In genomic region chr3:122800553-122801435, GRCm38 (mm10) we compare ENCODE assay signal across 15 mouse cellular contexts.
A peak's percentile ranks its signal among the peaks of the same experiment; 100 is the strongest.
DNase-seq lines count a peak whose midpoint lies in the region; ATAC-seq lines count a peak whose summit lies in the region.
"Had no signal": no experiment of that assay in that cellular context is flagged by ENCODE, and none has a peak within 500 bp of the region (broad histone marks: within the 10 kb centered on the region; RNA-seq: fewer than 3 reads in every experiment).

No protein-coding gene starts in this region.

- H3K36me3 ChIP-seq in hindbrain, embryonic 11.5 days (ENCODE audit: control insufficient read depth, insufficient read depth, low read length), result no peaks in the 10 kb centered on the region
- H3K36me3 ChIP-seq in hindbrain, embryonic 10.5 days, result peaks cover 34% of the 10 kb centered on the region
- 0 out of 2 replicates have a peak, but pooled peaks cover 4% of the 10 kb centered on the region for H3K36me3 ChIP-seq in midbrain, embryonic 12.5 days
- H3K36me3 ChIP-seq: G1E; liver, embryonic 15.5 days had no signal

- 71% methylated on average over 10 of the region's 10 CpGs for WGBS in hindbrain, embryonic 11.5 days
- 81% methylated on average over 10 of the region's 10 CpGs for WGBS in hindbrain, embryonic 10.5 days
- WGBS in midbrain, embryonic 12.5 days, result 34% methylated on average over 10 of the region's 10 CpGs

- no peak overlapping the region for H3K4me2 ChIP-seq in hindbrain, embryonic 11.5 days (replicated peaks; ENCODE audit: low read depth, low read length)
- 0 out of 2 replicates have a peak overlapping the region, but pooled peaks have one; percentile 3 for H3K4me2 ChIP-seq in midbrain, embryonic 12.5 days (replicated peaks)
- H3K4me2 ChIP-seq: liver, embryonic 15.5 days had no signal

- no peak overlapping the region for H3K4me3 ChIP-seq in hindbrain, embryonic 11.5 days (ENCODE audit: low read depth, low read length)
- no peak overlapping the region for H3K4me3 ChIP-seq in hindbrain, embryonic 10.5 days
- no peak overlapping the region for H3K4me3 ChIP-seq in midbrain, embryonic 12.5 days
- H3K4me3 ChIP-seq: erythroblast, embryonic 14.5 days; liver, embryonic 15.5 days; myocyte had no signal

- no peak for DNase-seq in hindbrain, embryonic 11.5 days (ENCODE audit: low spot score)
- no peak for DNase-seq in hindbrain, embryonic 10.5 days (ENCODE audit: low spot score)
- DNase-seq in retina, postnatal 1 day, result peak; percentile 21
- DNase-seq in retina, embryonic 14.5 days (ENCODE audit: low spot score), result no peak
- no peak for DNase-seq in gastrocnemius, postnatal 25 days
- DNase-seq in ovary, adult 18-20 months (ENCODE audit: low spot score), result no peak
- DNase-seq: cerebellum, postnatal 36 days; heart, postnatal 14 days; kidney, postnatal 25 days had no signal

- no peak overlapping the region for H3K27ac ChIP-seq in hindbrain, embryonic 11.5 days (ENCODE audit: low read depth, low read length)
- H3K27ac ChIP-seq in hindbrain, embryonic 10.5 days, result no peak overlapping the region
- H3K27ac ChIP-seq in midbrain, embryonic 12.5 days (replicated peaks), result peak overlapping the region; percentile 79
- H3K27ac ChIP-seq: liver, embryonic 15.5 days had no signal

- H3K27me3 ChIP-seq in hindbrain, embryonic 11.5 days (ENCODE audit: control insufficient read depth, insufficient read depth, low read length), result no peaks in the 10 kb centered on the region
- peaks cover 6% of the 10 kb centered on the region; the same call in 1 of the 2 replicates for H3K27me3 ChIP-seq in hindbrain, embryonic 10.5 days (ENCODE audit: insufficient read depth, poor library complexity, severe bottlenecking)
- 0 out of 2 replicates have a peak, but pooled peaks cover 4% of the 10 kb centered on the region for H3K27me3 ChIP-seq in midbrain, embryonic 12.5 days
- H3K27me3 ChIP-seq: liver, embryonic 15.5 days had no signal

- no peak overlapping the region for H3K9ac ChIP-seq in hindbrain, embryonic 11.5 days (ENCODE audit: low read depth, low read length)
- H3K9ac ChIP-seq in midbrain, embryonic 12.5 days (replicated peaks), result 0 out of 2 replicates have a peak overlapping the region, but pooled peaks have one; percentile 20
- H3K9ac ChIP-seq: liver, embryonic 15.5 days had no signal

- ATAC-seq in hindbrain, embryonic 11.5 days (ENCODE audit: low FRiP score), result peak; percentile 63; the same call in 1 of the 2 replicates
- ATAC-seq in midbrain, embryonic 12.5 days (ENCODE audit: low FRiP score, low read depth), result peak; percentile 31
- no peak for ATAC-seq in monocyte, adult 5-6 weeks (replicated peaks; ENCODE audit: insufficient number of reproducible peaks, low FRiP score, low TSS enrichment, poor library complexity, severe bottlenecking)

- H3K9me3 ChIP-seq in hindbrain, embryonic 11.5 days (ENCODE audit: control insufficient read depth, low read length), result no peaks in the 10 kb centered on the region
- H3K9me3 ChIP-seq in hindbrain, embryonic 10.5 days, result no peaks in the 10 kb centered on the region
- H3K9me3 ChIP-seq in midbrain, embryonic 12.5 days, result no peaks in the 10 kb centered on the region
- H3K9me3 ChIP-seq: G1E; liver, embryonic 15.5 days had no signal

- no peaks in the 10 kb centered on the region for H3K4me1 ChIP-seq in hindbrain, embryonic 11.5 days (replicated peaks; ENCODE audit: control insufficient read depth, insufficient read depth, low read length)
- H3K4me1 ChIP-seq in hindbrain, embryonic 10.5 days (replicated peaks), result peaks cover 17% of the 10 kb centered on the region
- peaks cover 31% of the 10 kb centered on the region for H3K4me1 ChIP-seq in midbrain, embryonic 12.5 days
- H3K4me1 ChIP-seq: liver, embryonic 15.5 days had no signal
